Mouse (Mus musculus) spleen, adult 2 months (tissue): Measurements from ENCODE around the gene Slc39a11.

Source experiments
- CTCF ChIP-seq: fragments of 200-500 bp; IDR thresholded peaks from 2 replicates; pipeline ENCODE4 v1.5.1; 2011; ENCODE audit warnings: mild to moderate bottlenecking, inconsistent platforms; ENCODE audit not compliant: insufficient read depth, insufficient read length, insufficient replicate concordance; ENCODE audit errors: extremely low read depth
- POLR2A ChIP-seq: fragments of 200-500 bp; IDR thresholded peaks from 2 replicates; pipeline ENCODE4 v1.6.1; 2011; ENCODE audit warnings: low read depth, low read length, inconsistent platforms

DNA sequence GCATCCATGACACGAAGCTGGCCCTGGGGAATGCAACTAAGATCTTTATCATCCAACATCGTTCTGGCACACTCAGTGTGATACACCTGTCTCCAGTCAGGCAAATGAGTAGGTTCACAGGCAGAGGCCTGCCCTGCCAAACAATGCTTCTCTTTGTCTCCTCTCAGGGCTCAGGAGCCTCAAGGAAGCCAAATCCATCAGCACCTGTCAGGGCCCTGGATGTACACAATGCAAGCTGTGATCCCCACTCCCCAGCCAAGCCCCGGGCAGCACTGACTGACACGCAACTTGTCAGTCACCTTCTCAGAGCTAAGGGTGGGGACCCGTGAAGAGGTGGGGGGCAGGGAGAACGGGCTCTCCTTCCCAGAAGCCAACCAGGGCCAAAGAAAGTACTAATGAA, 417.8 kb downstream of the Slc39a11 start:
- TF ChIP-seq CTCF (no peak), POLR2A (no peak)
